Mouse (Mus musculus): ENCODE data around the gene Cacng7. TPM values are rescaled to one million over a fixed set of nuclear protein-coding genes. Genes with fewer than 3 reads are reported as not detected.

The Cacng7 gene
- polyA plus RNA-seq, 1 experiment from 2014 or later: 3.4 TPM

- Histone ChIP-seq H3K4me3 (replicated peaks) (no peak overlapping the region), H3K9ac (replicated peaks) (no peak overlapping the region), H3K4me1 (no peaks in the 10 kb centered on the region), H3K27me3 (replicated peaks) (no peaks in the 10 kb centered on the region), H3K4me2 (no peak overlapping the region), H3K36me3 (peaks cover 54% of the 10 kb centered on the region), H3K9me3 (replicated peaks) (no peaks in the 10 kb centered on the region), H3K27ac (replicated peaks) (no peak overlapping the region)
- 90% methylated on average over 1 of the region's 1 CpGs for WGBS
- ATAC-seq (ENCODE audit: low FRiP score): no peak
These were observed 18.8 kb downstream of the Cacng7 start for GRCm38 (mm10) chr7:3351536-3351935.

- whole genome bisulfite sequencing: 88% methylated on average over 6 of the region's 6 CpGs
- H3K4me1 ChIP-seq: no peaks in the 10 kb centered on the region
- no peak for ATAC-seq (ENCODE audit: low FRiP score)
- H3K4me3 ChIP-seq (replicated peaks): no peak overlapping the region
- H3K36me3 ChIP-seq: peaks cover 48% of the 10 kb centered on the region
- H3K27me3 ChIP-seq (replicated peaks): no peaks in the 10 kb centered on the region
- no peaks in the 10 kb centered on the region for H3K9me3 ChIP-seq (replicated peaks)
- H3K9ac ChIP-seq (replicated peaks): no peak overlapping the region
- H3K27ac ChIP-seq (replicated peaks): no peak overlapping the region
- no peak overlapping the region for H3K4me2 ChIP-seq
These were observed 22.1 kb downstream of the Cacng7 start for GRCm38 (mm10) chr7:3354850-3355249.

- WGBS: 96% methylated on average over 1 of the region's 1 CpGs
- no peak overlapping the region for H3K4me2 ChIP-seq
- H3K4me3 ChIP-seq (replicated peaks): no peak overlapping the region
- no peak overlapping the region for H3K9ac ChIP-seq (replicated peaks)
- peaks cover 39% of the 10 kb centered on the region for H3K36me3 ChIP-seq
- H3K4me1 ChIP-seq: no peaks in the 10 kb centered on the region
- H3K27ac ChIP-seq (replicated peaks): no peak overlapping the region
- no peak for ATAC-seq (ENCODE audit: low FRiP score)
- H3K9me3 ChIP-seq (replicated peaks): no peaks in the 10 kb centered on the region
- no peaks in the 10 kb centered on the region for H3K27me3 ChIP-seq (replicated peaks)
These were observed 27.9 kb downstream of the Cacng7 start for GRCm38 (mm10) chr7:3360678-3361077.

- Histone ChIP-seq H3K27ac (replicated peaks) (no peak overlapping the region), H3K4me1 (peaks cover 4% of the 10 kb centered on the region; the same call in 1 of the 2 replicates), H3K4me2 (no peak overlapping the region), H3K27me3 (replicated peaks) (0 out of 2 replicates have a peak, but pooled peaks cover 2% of the 10 kb centered on the region), H3K4me3 (replicated peaks) (no peak overlapping the region), H3K9me3 (replicated peaks) (no peaks in the 10 kb centered on the region), H3K9ac (replicated peaks) (no peak overlapping the region), H3K36me3 (peaks cover 19% of the 10 kb centered on the region)
- 42% methylated on average over 11 of the region's 11 CpGs for WGBS
- no peak for ATAC-seq (ENCODE audit: low FRiP score)
These were observed 33.0 kb downstream of the Cacng7 start for GRCm38 (mm10) chr7:3365547-3366279.

- Histone ChIP-seq H3K9me3 (replicated peaks) (no peaks in the 10 kb centered on the region), H3K4me1 (peaks cover 4% of the 10 kb centered on the region; the same call in 1 of the 2 replicates), H3K4me3 (replicated peaks) (no peak overlapping the region), H3K36me3 (peaks cover 16% of the 10 kb centered on the region), H3K9ac (replicated peaks) (no peak overlapping the region), H3K27me3 (replicated peaks) (0 out of 2 replicates have a peak, but pooled peaks cover 2% of the 10 kb centered on the region), H3K27ac (replicated peaks) (no peak overlapping the region), H3K4me2 (peak overlapping the region; percentile 40)
- 22% methylated on average over 42 of the region's 42 CpGs for WGBS
- peak; percentile 26; the same call in 1 of the 2 replicates for ATAC-seq (ENCODE audit: low FRiP score)
These were observed 34.2 kb downstream of the Cacng7 start for GRCm38 (mm10) chr7:3366705-3367516.

- no peak overlapping the region for H3K9ac ChIP-seq (replicated peaks)
- H3K4me1 ChIP-seq: peaks cover 4% of the 10 kb centered on the region; the same call in 1 of the 2 replicates
- peak overlapping the region; percentile 40 for H3K4me2 ChIP-seq
- 0 out of 2 replicates have a peak, but pooled peaks cover 2% of the 10 kb centered on the region for H3K27me3 ChIP-seq (replicated peaks)
- no peak for ATAC-seq (ENCODE audit: low FRiP score)
- H3K9me3 ChIP-seq (replicated peaks): no peaks in the 10 kb centered on the region
- H3K4me3 ChIP-seq (replicated peaks): no peak overlapping the region
- peaks cover 16% of the 10 kb centered on the region; the same call in 1 of the 2 replicates for H3K36me3 ChIP-seq
- H3K27ac ChIP-seq (replicated peaks): no peak overlapping the region
- WGBS: 15% methylated on average over 10 of the region's 11 CpGs
These were observed 34.8 kb downstream of the Cacng7 start for GRCm38 (mm10) chr7:3367569-3367968.

GRCm38 (mm10) chr7:3368311-3368710 is 35.6 kb downstream of the Cacng7 start:
- peaks cover 16% of the 10 kb centered on the region; the same call in 1 of the 2 replicates for H3K36me3 ChIP-seq
- no peaks in the 10 kb centered on the region for H3K9me3 ChIP-seq (replicated peaks)
- H3K9ac ChIP-seq (replicated peaks): no peak overlapping the region
- no peak overlapping the region for H3K4me3 ChIP-seq (replicated peaks)
- ATAC-seq (ENCODE audit: low FRiP score): peak; percentile 43; the same call in 1 of the 2 replicates
- 34% methylated on average over 12 of the region's 12 CpGs for WGBS
- H3K4me1 ChIP-seq: peaks cover 4% of the 10 kb centered on the region; the same call in 1 of the 2 replicates
- H3K27me3 ChIP-seq (replicated peaks): 0 out of 2 replicates have a peak, but pooled peaks cover 2% of the 10 kb centered on the region
- no peak overlapping the region for H3K27ac ChIP-seq (replicated peaks)
- no peak overlapping the region for H3K4me2 ChIP-seq

- H3K36me3 ChIP-seq: peaks cover 14% of the 10 kb centered on the region; the same call in 1 of the 2 replicates
- no peak overlapping the region for H3K9ac ChIP-seq (replicated peaks)
- no peaks in the 10 kb centered on the region for H3K9me3 ChIP-seq (replicated peaks)
- ATAC-seq (ENCODE audit: low FRiP score): no peak
- H3K27ac ChIP-seq (replicated peaks): no peak overlapping the region
- H3K4me2 ChIP-seq: no peak overlapping the region
- 0 out of 2 replicates have a peak, but pooled peaks cover 2% of the 10 kb centered on the region for H3K27me3 ChIP-seq (replicated peaks)
- 72% methylated on average over 6 of the region's 6 CpGs for WGBS
- H3K4me1 ChIP-seq: peaks cover 4% of the 10 kb centered on the region; the same call in 1 of the 2 replicates
- no peak overlapping the region for H3K4me3 ChIP-seq (replicated peaks)
These were observed 36.4 kb downstream of the Cacng7 start for GRCm38 (mm10) chr7:3369189-3369588.

- ATAC-seq (ENCODE audit: low FRiP score): no peak
- 0 out of 2 replicates have a peak, but pooled peaks cover 2% of the 10 kb centered on the region for H3K27me3 ChIP-seq (replicated peaks)
- no peaks in the 10 kb centered on the region for H3K9me3 ChIP-seq (replicated peaks)
- no peak overlapping the region for H3K27ac ChIP-seq (replicated peaks)
- 72% methylated on average over 4 of the region's 4 CpGs for WGBS
- H3K9ac ChIP-seq (replicated peaks): no peak overlapping the region
- H3K4me2 ChIP-seq: no peak overlapping the region
- H3K4me1 ChIP-seq: peaks cover 4% of the 10 kb centered on the region; the same call in 1 of the 2 replicates
- H3K4me3 ChIP-seq (replicated peaks): no peak overlapping the region
- H3K36me3 ChIP-seq: peaks cover 8% of the 10 kb centered on the region; the same call in 1 of the 2 replicates
These were observed 37.7 kb downstream of the Cacng7 start for GRCm38 (mm10) chr7:3370407-3370806.

GRCm38 (mm10) chr7:3372376-3372775 is 39.6 kb downstream of the Cacng7 start:
- Histone ChIP-seq H3K4me3 (replicated peaks) (no peak overlapping the region), H3K4me2 (no peak overlapping the region), H3K27me3 (replicated peaks) (no peaks in the 10 kb centered on the region), H3K9me3 (replicated peaks) (no peaks in the 10 kb centered on the region), H3K9ac (replicated peaks) (no peak overlapping the region), H3K4me1 (peaks cover 4% of the 10 kb centered on the region; the same call in 1 of the 2 replicates), H3K36me3 (no peaks in the 10 kb centered on the region), H3K27ac (replicated peaks) (no peak overlapping the region)
- 60% methylated on average over 2 of the region's 2 CpGs for WGBS
- ATAC-seq (ENCODE audit: low FRiP score): no peak

GRCm38 (mm10) chr7:3373754-3374153 is 41.0 kb downstream of the Cacng7 start:
- no peaks in the 10 kb centered on the region for H3K36me3 ChIP-seq
- H3K9ac ChIP-seq (replicated peaks): no peak overlapping the region
- no peak overlapping the region for H3K4me3 ChIP-seq (replicated peaks)
- ATAC-seq (ENCODE audit: low FRiP score): no peak
- H3K27me3 ChIP-seq (replicated peaks): no peaks in the 10 kb centered on the region
- no peaks in the 10 kb centered on the region for H3K9me3 ChIP-seq (replicated peaks)
- no peak overlapping the region for H3K4me2 ChIP-seq
- WGBS: 80% methylated on average over 8 of the region's 8 CpGs
- no peaks in the 10 kb centered on the region for H3K4me1 ChIP-seq
- H3K27ac ChIP-seq (replicated peaks): no peak overlapping the region
